Mouse (Mus musculus) kidney, postnatal 36 days (tissue): ENCODE measurements at regions not wholly inside any gene's neighbourhood (a gene's known extent, or its start where the extent isn't known, plus 50 kb on each side); places are given as distances from the start of the nearest gene placed in this dataset.

ENCODE experiments used
- DNase-seq, 2 experiments: peaks; one replicate each; pipeline ENCODE4 v3.0.0; 2021 to 2022; ENCODE audit warnings: mixed read lengths in 2 of 2

- no peak for DNase-seq
Observed at GRCm38 (mm10) chr17:14144082-14144481, 60.0 kb downstream of the Dact2 start.

GRCm38 (mm10) chr17:14141669-14142068 is 62.4 kb downstream of the Dact2 start:
- no peak for DNase-seq

- DNase-seq: no peak
Observed at GRCm38 (mm10) chr17:14140266-14140665, 63.8 kb downstream of the Dact2 start.

- DNase-seq: no peak
Observed at GRCm38 (mm10) chr17:14138941-14139340, 65.2 kb downstream of the Dact2 start.

- peak; percentile 81 to 92 for DNase-seq
Observed at GRCm38 (mm10) chr17:14136702-14137315, 67.3 kb downstream of the Dact2 start.

- DNase-seq: no peak
Observed at GRCm38 (mm10) chr17:14134604-14135003, 69.5 kb downstream of the Dact2 start.

GRCm38 (mm10) chr17:14133986-14134385 is 70.1 kb downstream of the Dact2 start:
- DNase-seq: no peak

- peak in 1 of 2 experiments; percentile 43 for DNase-seq
Observed at GRCm38 (mm10) chr17:14127031-14127430, 67.7 kb upstream of the Gm7358 start.

- no peak for DNase-seq
Observed at GRCm38 (mm10) chr17:14118863-14119262, 59.5 kb upstream of the Gm7358 start.

GRCm38 (mm10) chr17:14116223-14116622 is 56.9 kb upstream of the Gm7358 start:
- DNase-seq: no peak

- no peak for DNase-seq
Observed at GRCm38 (mm10) chr17:14114856-14115255, 55.5 kb upstream of the Gm7358 start.

- peak; percentile 25 to 39 for DNase-seq
Observed at GRCm38 (mm10) chr17:14111692-14112091, 52.4 kb upstream of the Gm7358 start.
